Mouse (Mus musculus) hindbrain, postnatal 0 days (tissue): Measurements from ENCODE around the gene Usp11. TPM values are rescaled to one million over a fixed set of nuclear protein-coding genes. Genes with fewer than 3 reads are reported as not detected.

Experiments used
- ATAC-seq: fragments of 200-750 bp; cut with Nextera tagmentation; 2 replicates; pipeline ENCODE4 v1.8.0; 2017; ENCODE audit warnings: mild to moderate bottlenecking, moderate TSS enrichment, moderate library complexity
- DNase-seq: peaks from one replicate; pipeline ENCODE4 v3.0.0-alpha.2; 2015; ENCODE audit warnings: low spot score
- H3K27ac ChIP-seq: fragments of 300-500 bp; sonication (generic); 2 replicates; pipeline ENCODE4 v1.5.1; 2014; ENCODE audit warnings: mild to moderate bottlenecking
- H3K27me3 ChIP-seq: fragments of 300-500 bp; sonication (generic); 2 replicates; pipeline ENCODE4 v1.6.1; 2014; ENCODE audit warnings: low read length, mixed read lengths; ENCODE audit not compliant: insufficient read depth
- H3K36me3 ChIP-seq: fragments of 300-500 bp; sonication (generic); 2 replicates; pipeline ENCODE4 v1.6.1; 2014; ENCODE audit warnings: low read length, mixed read lengths; ENCODE audit not compliant: insufficient read depth
- H3K4me1 ChIP-seq: fragments of 300-500 bp; sonication (generic); 2 replicates; pipeline ENCODE4 v1.6.1; 2014; ENCODE audit warnings: antibody characterized with exemption, low read length, mixed read lengths; ENCODE audit not compliant: insufficient read depth
- H3K4me2 ChIP-seq: fragments of 300-500 bp; sonication (generic); 2 replicates; pipeline ENCODE4 v1.6.1; 2014; ENCODE audit warnings: low read depth, mild to moderate bottlenecking, low read length, moderate library complexity, mixed read lengths
- H3K4me3 ChIP-seq: fragments of 300-500 bp; sonication (generic); 2 replicates; pipeline ENCODE4 v1.5.1; 2014; ENCODE audit warnings: low read length
- H3K9ac ChIP-seq: fragments of 300-500 bp; sonication (generic); replicated peaks from 2 replicates; pipeline ENCODE4 v1.6.1; 2014; ENCODE audit warnings: mild to moderate bottlenecking, low read length, moderate library complexity, mixed read lengths
- H3K9me3 ChIP-seq: fragments of 300-500 bp; sonication (generic); 2 replicates; pipeline ENCODE4 v1.6.1; 2016; ENCODE audit warnings: low read length, mixed read lengths
- CTCF ChIP-seq: IDR thresholded peaks from 2 replicates; pipeline ENCODE4 v1.5.1; 2016; ENCODE audit warnings: antibody characterized with exemption, control low read depth, low read depth
- WGBS: fragments of 180-500 bp; shearing (Covaris S2); extraction: QIAGEN DNeasy Blood & Tissue Kit; methylation state at CpG from one replicate; pipeline ENCODE4 v1.1.7; 2014; 5-methylcytosine and 5-hydroxymethylcytosine counted together
- polyA plus RNA-seq: library from polyadenylated mRNA; unstranded; fragments of >200 nt; fragmentation: Nextera tagmentation; extraction: Ambion mirVana; gene quantifications from 2 replicates; pipeline ENCODE4 v1.2.1, GENCODE M21; 2015
- total RNA-seq: library from RNA; depleted of rRNA; stranded (reverse); fragments of >200 nt; gene quantifications from 2 replicates; pipeline ENCODE4 v1.2.3, GENCODE M21; 2014

Usp11 gene
- total and polyA plus RNA-seq, 2 experiments from 2014 or later: 68.9 to 99.0 TPM

DNA sequence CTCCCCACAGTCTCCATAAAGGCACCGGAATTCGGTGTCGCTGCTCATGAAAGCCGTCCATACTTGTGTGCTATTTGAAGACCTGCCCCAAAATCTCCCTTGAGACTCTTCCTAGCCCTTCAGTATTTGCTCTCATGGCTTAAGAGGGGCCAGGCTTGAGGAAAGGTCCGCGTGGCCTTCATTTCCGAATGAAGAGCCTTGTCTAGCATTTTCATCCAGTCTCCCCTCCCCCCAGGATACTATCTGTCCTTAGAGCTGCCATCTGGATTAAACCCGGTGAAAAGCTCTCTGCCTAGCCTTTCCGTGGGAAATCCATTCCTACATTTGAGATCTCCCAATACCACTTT lies 40.3 kb upstream of the Usp11 start:
- H3K27ac ChIP-seq: peak overlapping the region; percentile 88
- no peaks in the 10 kb centered on the region; the same call in 1 of the 2 replicates for H3K36me3 ChIP-seq
- peak overlapping the region; percentile 58 for H3K4me3 ChIP-seq
- peak overlapping the region; percentile 78 for H3K9ac ChIP-seq
- H3K4me2 ChIP-seq: peak overlapping the region; percentile 61
- no peaks in the 10 kb centered on the region for H3K9me3 ChIP-seq
- ATAC-seq: peak; percentile 21
- no peak for TF ChIP-seq CTCF
- no peaks in the 10 kb centered on the region for H3K27me3 ChIP-seq
- WGBS: 33% methylated on average over 9 of the region's 9 CpGs
- H3K4me1 ChIP-seq: no peaks in the 10 kb centered on the region; the same call in 1 of the 2 replicates
- peak; percentile 44 for DNase-seq

DNA sequence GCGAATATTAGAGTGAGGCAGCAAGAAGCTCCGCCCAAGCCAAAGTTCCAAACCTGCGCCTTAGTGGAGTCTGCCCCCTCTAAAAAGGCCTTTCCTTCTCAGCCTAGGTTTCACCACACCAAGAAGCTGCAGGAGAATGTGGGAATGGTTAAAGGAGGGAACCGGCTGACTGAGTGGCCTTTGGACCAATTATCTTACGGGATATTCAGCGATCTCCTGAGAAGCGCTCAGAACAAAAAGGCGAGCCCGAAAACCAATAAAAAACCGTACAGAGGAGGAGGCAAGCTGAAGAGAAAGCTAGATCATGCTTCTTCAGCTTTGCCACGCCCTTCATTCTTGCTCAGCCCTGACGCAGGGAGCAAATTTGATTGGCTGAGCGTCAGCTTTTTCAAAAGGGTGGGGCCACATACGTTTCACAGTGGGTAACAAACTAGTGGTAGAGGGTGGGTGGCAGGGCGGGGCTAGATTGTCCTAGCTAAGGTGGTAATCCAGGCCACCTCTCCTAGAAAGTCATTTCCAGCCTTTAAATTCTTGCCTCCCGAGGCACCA lies 16.1 kb upstream of the Usp11 start, which contains the start of gene Cdk16:
Gene Cdk16, plus strand, starts transcription at position 436 of the 549 bp plus-strand sequence.
- 0 out of 2 replicates have a peak, but pooled peaks cover 2% of the 10 kb centered on the region for H3K4me1 ChIP-seq
- no peaks in the 10 kb centered on the region for H3K27me3 ChIP-seq
- peak within 1 kb of the TSS; percentile 80 for H3K9ac ChIP-seq
- no peak for TF ChIP-seq CTCF
- H3K4me3 ChIP-seq: peak within 1 kb of the TSS; percentile 61
- no peaks in the 10 kb centered on the region for H3K36me3 ChIP-seq
- no peaks in the 10 kb centered on the region for H3K9me3 ChIP-seq
- H3K27ac ChIP-seq: peak within 1 kb of the TSS; percentile 96
- DNase-seq (peak; percentile 93), ATAC-seq (peak; percentile 92)
- 32% methylated on average over 16 of the region's 16 CpGs for WGBS
- peak within 1 kb of the TSS; percentile 62 for H3K4me2 ChIP-seq

DNA sequence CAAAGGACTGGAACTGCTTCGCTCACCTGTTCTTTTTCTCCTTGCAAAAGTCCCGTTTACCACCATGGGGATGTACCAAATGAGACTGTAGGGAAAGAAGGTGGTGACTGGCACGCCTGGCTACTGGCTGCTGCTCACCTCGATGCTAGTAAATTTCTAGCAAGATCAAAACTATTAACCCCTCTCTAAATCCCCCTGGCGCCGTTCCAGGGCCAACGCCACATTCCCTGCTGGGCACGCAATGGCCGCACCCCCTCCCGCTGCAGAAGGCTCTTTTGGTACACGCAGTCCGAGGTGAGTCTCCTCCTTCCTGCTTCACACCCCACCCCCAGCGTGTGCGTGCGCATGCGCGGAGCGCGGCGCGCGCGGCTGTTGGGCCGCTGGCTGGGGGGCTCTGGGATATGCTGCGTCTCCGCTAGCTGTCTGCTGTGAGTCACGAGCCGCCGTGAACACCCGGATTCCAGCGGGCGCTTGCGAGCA lies 15.6 kb upstream of the Usp11 start:
- Histone ChIP-seq H3K27me3 (no peaks in the 10 kb centered on the region), H3K9ac (peak overlapping the region; percentile 80), H3K36me3 (no peaks in the 10 kb centered on the region), H3K4me2 (peak overlapping the region; percentile 62), H3K9me3 (no peaks in the 10 kb centered on the region), H3K4me3 (peak overlapping the region; percentile 61), H3K27ac (peak overlapping the region; percentile 96), H3K4me1 (0 out of 2 replicates have a peak, but pooled peaks cover 2% of the 10 kb centered on the region)
- WGBS: 35% methylated on average over 33 of the region's 33 CpGs
- ATAC-seq: peak; percentile 91
- TF ChIP-seq CTCF: no peak
- DNase-seq: peak; percentile 88

GRCm38 (mm10) chrX:20688615-20689014 lies 15.1 kb upstream of the Usp11 start:
- Histone ChIP-seq H3K36me3 (no peaks in the 10 kb centered on the region), H3K9me3 (no peaks in the 10 kb centered on the region), H3K4me3 (peak overlapping the region; percentile 61), H3K4me2 (peak overlapping the region; percentile 62), H3K27me3 (no peaks in the 10 kb centered on the region), H3K4me1 (0 out of 2 replicates have a peak, but pooled peaks cover 2% of the 10 kb centered on the region), H3K9ac (peak overlapping the region; percentile 80), H3K27ac (peak overlapping the region; percentile 96)
- DNase-seq (peak; percentile 78), ATAC-seq (peak; percentile 61)
- WGBS: 23% methylated on average over 14 of the region's 35 CpGs
- TF ChIP-seq CTCF: no peak; the same call in 1 of the 2 replicates

DNA sequence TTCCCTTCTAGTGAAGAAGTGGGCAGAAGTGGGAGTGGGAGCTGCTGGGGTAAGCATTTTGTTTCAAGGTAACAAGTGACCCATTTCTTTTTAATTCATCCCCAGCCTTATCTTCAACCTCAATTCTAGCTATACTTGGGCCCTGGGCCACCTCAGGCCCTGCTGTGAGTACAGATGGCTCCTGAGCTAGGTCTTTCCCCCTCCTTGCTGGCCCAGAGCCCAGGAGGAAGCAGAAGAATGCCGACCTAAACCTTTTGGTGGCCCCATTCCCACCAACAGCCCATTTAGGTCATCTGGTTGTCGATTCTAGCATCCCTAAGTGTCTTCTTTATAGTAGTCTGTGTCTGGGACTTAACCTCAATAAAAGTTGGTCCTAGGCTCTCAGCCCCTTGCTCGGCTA lies 12.1 kb upstream of the Usp11 start:
- TF ChIP-seq CTCF: no peak
- ATAC-seq: no peak
- 0 out of 2 replicates have a peak, but pooled peaks cover 2% of the 10 kb centered on the region for H3K4me1 ChIP-seq
- no peak overlapping the region for H3K9ac ChIP-seq
- WGBS: 67% methylated on average over 3 of the region's 3 CpGs
- no peak overlapping the region for H3K27ac ChIP-seq
- peaks cover 2% of the 10 kb centered on the region; the same call in 1 of the 2 replicates for H3K36me3 ChIP-seq
- H3K4me2 ChIP-seq: no peak overlapping the region
- H3K27me3 ChIP-seq: no peaks in the 10 kb centered on the region
- H3K9me3 ChIP-seq: no peaks in the 10 kb centered on the region
- no peak overlapping the region for H3K4me3 ChIP-seq
- DNase-seq: no peak

- no peak for TF ChIP-seq CTCF
- Histone ChIP-seq H3K36me3 (peaks cover 7% of the 10 kb centered on the region; the same call in 1 of the 2 replicates), H3K27ac (no peak overlapping the region), H3K4me3 (no peak overlapping the region), H3K9me3 (no peaks in the 10 kb centered on the region), H3K9ac (no peak overlapping the region), H3K4me2 (no peak overlapping the region), H3K4me1 (0 out of 2 replicates have a peak, but pooled peaks cover 2% of the 10 kb centered on the region), H3K27me3 (no peaks in the 10 kb centered on the region)
- WGBS: 76% methylated on average over 1 of the region's 1 CpGs
- ATAC-seq (no peak), DNase-seq (no peak)
These were observed 11.1 kb upstream of the Usp11 start for GRCm38 (mm10) chrX:20692616-20693015.

DNA sequence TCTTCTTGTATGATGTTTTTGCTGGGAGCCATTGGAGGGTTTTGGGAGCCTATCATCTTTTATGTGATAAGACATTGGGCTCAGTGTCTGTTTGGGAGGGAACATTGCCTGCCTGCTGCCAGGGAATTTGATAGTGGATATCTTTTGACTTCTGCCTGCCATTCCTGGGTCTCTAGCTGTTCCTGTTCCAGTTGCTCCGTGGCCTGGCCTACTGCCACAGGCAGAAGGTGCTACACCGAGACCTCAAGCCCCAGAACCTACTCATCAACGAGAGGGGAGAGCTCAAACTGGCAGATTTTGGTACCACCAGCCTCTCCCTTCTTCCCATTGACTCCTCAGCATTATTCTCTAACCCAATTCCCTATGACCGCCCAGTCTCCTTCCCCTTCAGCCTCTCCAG lies 7.9 kb upstream of the Usp11 start:
- no peak for ATAC-seq
- peaks cover 7% of the 10 kb centered on the region; the same call in 1 of the 2 replicates for H3K36me3 ChIP-seq

More for the DNA sequence above, 7.9 kb upstream of the Usp11 start:
- no peak for DNase-seq
- no peak overlapping the region for H3K27ac ChIP-seq
- no peak overlapping the region for H3K9ac ChIP-seq
- WGBS: 90% methylated on average over 4 of the region's 4 CpGs
- no peak overlapping the region for H3K4me3 ChIP-seq
- H3K4me1 ChIP-seq: no peaks in the 10 kb centered on the region
- H3K9me3 ChIP-seq: no peaks in the 10 kb centered on the region
- H3K27me3 ChIP-seq: no peaks in the 10 kb centered on the region
- H3K4me2 ChIP-seq: no peak overlapping the region
- no peak for TF ChIP-seq CTCF
